Mouse (Mus musculus): Measurements from ENCODE around the gene Olfr839-ps1.

The Olfr839-ps1 gene
- long read RNA-seq, experiment 1, result 0 reads
- long read RNA-seq, experiment 2, result 0 reads

DNA sequence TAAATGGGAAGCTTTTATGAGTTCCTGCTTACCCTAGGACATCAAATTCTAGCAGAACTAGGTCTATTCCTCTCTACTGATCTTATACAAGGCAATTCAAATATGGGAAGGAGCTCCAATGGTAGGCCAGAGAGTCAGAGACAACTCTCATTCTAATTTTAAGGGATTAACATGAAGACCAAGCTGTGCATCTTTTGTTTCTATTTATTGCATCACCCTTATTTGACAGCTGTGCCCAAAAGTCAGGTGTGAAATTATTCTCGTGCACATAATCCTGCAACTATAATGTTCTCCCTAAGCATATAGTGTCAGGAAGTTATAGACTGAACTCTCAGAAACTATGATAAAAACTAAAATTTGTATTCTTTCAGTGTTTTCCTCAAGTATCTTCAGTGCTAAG is at the start of gene Olfr839-ps1:
Gene Olfr839-ps1 (minus strand): TSS at position 101 of the 400 bp plus-strand sequence.
- intact Hi-C loops (cut with DNase I), result no loop called here

DNA sequence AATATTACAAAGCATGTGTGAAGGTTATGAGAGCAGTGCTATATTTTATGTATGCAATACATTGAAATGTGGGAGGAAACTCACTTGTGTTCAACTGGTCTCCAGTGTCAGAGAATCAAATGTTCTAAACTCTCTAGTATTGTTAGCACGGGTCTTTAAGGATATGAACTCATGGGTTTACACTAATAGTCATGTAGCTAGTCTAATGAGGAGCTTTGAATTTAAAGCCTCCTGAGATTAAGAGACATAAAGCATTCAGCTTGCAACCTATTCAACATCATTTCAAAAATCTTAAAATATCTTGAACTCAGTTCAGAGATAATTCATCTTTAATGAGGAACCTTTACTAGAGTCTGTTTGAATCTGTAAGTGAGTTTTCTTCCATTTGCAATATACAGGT is 41.1 kb downstream of the Olfr839-ps1 start, which contains the start of gene Olfr837:
Gene Olfr837 (plus strand): TSS at position 301 of the 400 bp plus-strand sequence.
- intact Hi-C loops (cut with DNase I), result no loop called here

DNA sequence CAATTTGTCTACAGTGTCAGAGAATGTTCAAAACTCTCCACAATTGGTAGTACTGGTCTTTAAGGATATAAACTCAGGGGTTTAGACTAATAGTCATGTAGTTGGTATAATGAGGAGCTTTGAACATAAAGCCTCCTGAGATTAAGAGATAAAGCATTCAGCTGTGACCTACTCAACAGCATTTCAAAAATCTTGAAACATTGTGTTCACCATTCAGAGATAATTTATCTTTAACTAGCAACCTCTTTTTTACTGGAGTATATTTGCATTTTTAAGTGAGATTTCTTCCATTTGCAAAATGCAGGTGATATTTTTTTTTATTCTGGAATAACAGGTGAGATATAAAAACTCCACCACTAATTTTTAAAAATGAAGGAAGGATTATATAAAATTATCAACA is 57.0 kb downstream of the Olfr839-ps1 start, which contains the start of gene Olfr836:
Gene Olfr836 (plus strand): TSS at position 301 of the 400 bp plus-strand sequence.
- intact Hi-C loops (cut with DNase I), result no loop called here

Data from adrenal gland (tissue).